Mouse (Mus musculus) small intestine, adult 2 months (tissue): Measurements from ENCODE around the gene Pcgf6. TPM values are rescaled to one million over a fixed set of nuclear protein-coding genes. Genes with fewer than 3 reads are reported as not detected.
A peak's percentile ranks its signal among the peaks of the same experiment; 100 is the strongest.

Experiments used
- H3K27ac ChIP-seq: fragments of 200-500 bp; 2 replicates; pipeline ENCODE4 v1.5.1; 2012; ENCODE audit warnings: low read depth, low read length, control low read depth, inconsistent platforms; ENCODE audit not compliant: insufficient read depth
- H3K27me3 ChIP-seq: fragments of 200-500 bp; 2 replicates; pipeline ENCODE4 v1.6.1; 2012; ENCODE audit warnings: mild to moderate bottlenecking, moderate library complexity, low read length, inconsistent platforms; ENCODE audit not compliant: control insufficient read depth, insufficient read depth
- H3K36me3 ChIP-seq: fragments of 200-500 bp; 2 replicates; pipeline ENCODE4 v1.6.1; 2012; ENCODE audit warnings: mild to moderate bottlenecking, low read length, control low read depth, inconsistent platforms; ENCODE audit not compliant: control insufficient read depth, insufficient read depth
- H3K4me1 ChIP-seq: fragments of 200-500 bp; 2 replicates; pipeline ENCODE4 v1.6.1; 2012; ENCODE audit warnings: low read length, inconsistent platforms, mixed read lengths; ENCODE audit not compliant: control insufficient read depth, insufficient read depth, insufficient read length
- H3K4me3 ChIP-seq: fragments of 200-500 bp; 2 replicates; pipeline ENCODE4 v1.5.1; 2012; ENCODE audit warnings: low read depth, mild to moderate bottlenecking, control low read depth, inconsistent platforms, low read length, moderate library complexity
- CTCF ChIP-seq: fragments of 200-500 bp; IDR thresholded peaks from 2 replicates; pipeline ENCODE4 v1.5.1; 2012; ENCODE audit warnings: low read depth, mild to moderate bottlenecking, control low read depth, inconsistent platforms, low read length, moderate library complexity, mixed read lengths; ENCODE audit not compliant: insufficient replicate concordance, insufficient read length; ENCODE audit errors: extremely low read depth
- POLR2A ChIP-seq: fragments of 200-500 bp; IDR thresholded peaks from 2 replicates; pipeline ENCODE4 v1.6.1; 2012; ENCODE audit warnings: low read depth, mild to moderate bottlenecking, control low read depth, inconsistent platforms, low read length, moderate library complexity
- WGBS: fragments of 180-500 bp; shearing (Covaris S2); methylation state at CpG from one replicate; pipeline ENCODE4 v1.1.7; 2018; 5-methylcytosine and 5-hydroxymethylcytosine counted together
- polyA plus RNA-seq: library from polyadenylated mRNA; depleted of rRNA; stranded (reverse); fragments of >200 nt; gene quantifications from 2 replicates; pipeline ENCODE4 v1.2.3, GENCODE M21; 2012

Pcgf6 gene
- polyA plus RNA-seq, 1 experiment, result 4.4 TPM

GRCm38 (mm10) chr19:47067096-47067882 lies 16.6 kb upstream of the Pcgf6 start, which contains the start of gene Taf5:
Taf5 (plus strand) TSS chr19:47067746.
- H3K4me3 ChIP-seq, result peak within 1 kb of the TSS; percentile 93
- TF ChIP-seq CTCF (no peak), POLR2A (peak; percentile 96)
- H3K27me3 ChIP-seq, result no peaks in the 10 kb centered on the region
- peaks cover 9% of the 10 kb centered on the region for H3K36me3 ChIP-seq
- 8% methylated on average over 49 of the region's 49 CpGs for WGBS
- peak within 1 kb of the TSS; percentile 55 for H3K27ac ChIP-seq
- no peaks in the 10 kb centered on the region for H3K4me1 ChIP-seq

DNA sequence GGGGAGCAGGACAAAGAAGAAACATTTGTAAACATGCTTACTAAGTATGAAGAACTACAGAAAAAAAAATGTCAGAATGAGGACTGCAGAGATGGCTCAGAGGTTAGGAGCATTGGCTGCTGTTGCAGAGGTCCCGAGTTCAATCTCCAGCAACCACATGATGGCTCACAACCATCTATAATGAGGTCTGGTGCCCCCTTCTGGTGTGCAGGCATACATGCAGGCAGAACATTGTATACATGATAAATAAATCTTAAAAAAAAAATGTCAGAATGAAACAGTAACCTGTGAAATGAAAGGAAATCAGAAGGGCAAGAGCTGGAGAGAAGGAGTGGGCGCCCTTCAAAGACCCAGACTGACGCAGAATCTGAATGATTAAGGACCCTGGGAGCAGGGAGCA lies 15.2 kb upstream of the Pcgf6 start:
- no peak overlapping the region for H3K4me3 ChIP-seq
- no peaks in the 10 kb centered on the region for H3K4me1 ChIP-seq
- TF ChIP-seq POLR2A (no peak), CTCF (no peak; the same call in 1 of the 2 replicates)
- H3K27me3 ChIP-seq, result no peaks in the 10 kb centered on the region
- peaks cover 1% of the 10 kb centered on the region; the same call in 1 of the 2 replicates for H3K36me3 ChIP-seq
- WGBS, result 94% methylated on average over 3 of the region's 3 CpGs
- no peak overlapping the region for H3K27ac ChIP-seq

GRCm38 (mm10) chr19:47057684-47058083 lies 7.0 kb upstream of the Pcgf6 start:
- Histone ChIP-seq H3K27me3 (no peaks in the 10 kb centered on the region), H3K4me3 (no peak overlapping the region), H3K4me1 (peaks cover 6% of the 10 kb centered on the region; the same call in 1 of the 2 replicates), H3K36me3 (no peaks in the 10 kb centered on the region), H3K27ac (no peak overlapping the region)
- no peak for TF ChIP-seq POLR2A
- TF ChIP-seq CTCF, result no peak
- WGBS, result 80% methylated on average over 1 of the region's 1 CpGs

DNA sequence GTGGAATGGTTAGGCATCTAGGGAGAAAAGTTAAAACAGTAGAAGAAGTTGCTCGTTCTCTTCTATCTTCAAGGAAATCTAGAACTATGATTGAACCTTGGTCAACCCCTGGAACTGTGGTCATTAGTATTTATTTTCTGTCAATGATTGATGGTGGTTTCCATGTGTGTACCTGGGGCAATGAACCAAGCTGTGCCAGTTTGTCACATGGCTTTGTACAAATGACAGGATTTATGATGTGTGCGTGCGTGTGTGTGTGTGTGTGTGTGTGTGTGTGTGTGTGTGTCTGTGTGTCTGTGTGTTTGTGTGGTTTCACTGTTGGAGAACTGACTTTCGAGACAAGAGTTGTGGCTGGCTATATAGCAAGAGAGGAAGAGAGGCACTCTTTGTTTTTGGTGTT lies 2.8 kb upstream of the Pcgf6 start:
- Histone ChIP-seq H3K4me1 (peaks cover 10% of the 10 kb centered on the region; the same call in 1 of the 2 replicates), H3K4me3 (no peak overlapping the region), H3K27ac (peak overlapping the region; percentile 81), H3K27me3 (no peaks in the 10 kb centered on the region), H3K36me3 (no peaks in the 10 kb centered on the region)
- TF ChIP-seq POLR2A, result no peak
- no peak for TF ChIP-seq CTCF
- WGBS, result 17% methylated on average over 4 of the region's 4 CpGs

DNA sequence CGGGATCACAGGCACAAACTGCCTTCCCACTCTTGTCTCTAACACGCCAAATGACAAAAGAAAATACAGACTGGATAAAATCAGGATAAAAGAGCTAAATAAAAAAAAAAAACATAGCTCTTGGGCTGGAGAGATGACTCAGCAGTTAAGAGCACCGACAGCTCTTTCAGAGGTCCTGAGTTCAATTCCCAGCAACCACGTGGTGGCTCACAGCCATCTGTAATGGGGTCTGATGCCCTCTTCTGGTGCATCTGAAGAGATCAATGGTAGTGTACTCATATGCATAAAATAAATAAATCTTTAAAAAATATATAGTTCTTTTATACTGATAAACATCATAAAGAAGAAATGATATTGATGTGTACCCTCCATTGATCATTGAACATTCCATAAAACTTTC lies 2.2 kb upstream of the Pcgf6 start:
- H3K27me3 ChIP-seq, result no peaks in the 10 kb centered on the region
- peak overlapping the region; percentile 81 for H3K27ac ChIP-seq
- 56% methylated on average over 4 of the region's 4 CpGs for WGBS
- H3K4me1 ChIP-seq, result peaks cover 10% of the 10 kb centered on the region; the same call in 1 of the 2 replicates
- no peak for TF ChIP-seq CTCF
- no peak for TF ChIP-seq POLR2A
- 0 out of 2 replicates have a peak, but pooled peaks cover 2% of the 10 kb centered on the region for H3K36me3 ChIP-seq
- H3K4me3 ChIP-seq, result no peak overlapping the region

DNA sequence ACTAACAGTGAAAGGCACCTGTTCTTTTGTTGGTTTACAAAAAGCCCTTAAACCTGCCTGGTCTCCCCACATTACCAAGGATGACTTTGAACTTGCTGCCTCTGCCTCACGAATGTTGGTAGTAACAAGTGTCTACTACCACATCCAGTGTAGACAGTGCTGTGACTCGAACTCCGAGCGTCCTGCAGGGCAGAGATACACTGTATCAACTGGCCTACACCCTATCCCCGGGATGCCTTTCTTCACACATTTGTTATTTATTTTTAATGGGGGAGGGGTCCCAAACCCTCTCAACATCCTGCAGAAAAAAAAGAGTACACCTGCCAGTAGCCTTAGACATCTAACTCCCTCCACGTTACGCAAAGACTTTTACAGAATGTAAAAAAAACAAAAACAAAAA lies 866 bp downstream of the Pcgf6 start:
- peak overlapping the region; percentile 84 for H3K4me3 ChIP-seq
- TF ChIP-seq CTCF, result no peak
- TF ChIP-seq POLR2A, result no peak
- peaks cover 10% of the 10 kb centered on the region; the same call in 1 of the 2 replicates for H3K4me1 ChIP-seq
- H3K36me3 ChIP-seq, result peaks cover 7% of the 10 kb centered on the region
- H3K27me3 ChIP-seq, result no peaks in the 10 kb centered on the region
- no peak overlapping the region for H3K27ac ChIP-seq
- WGBS, result 3% methylated on average over 7 of the region's 7 CpGs

DNA sequence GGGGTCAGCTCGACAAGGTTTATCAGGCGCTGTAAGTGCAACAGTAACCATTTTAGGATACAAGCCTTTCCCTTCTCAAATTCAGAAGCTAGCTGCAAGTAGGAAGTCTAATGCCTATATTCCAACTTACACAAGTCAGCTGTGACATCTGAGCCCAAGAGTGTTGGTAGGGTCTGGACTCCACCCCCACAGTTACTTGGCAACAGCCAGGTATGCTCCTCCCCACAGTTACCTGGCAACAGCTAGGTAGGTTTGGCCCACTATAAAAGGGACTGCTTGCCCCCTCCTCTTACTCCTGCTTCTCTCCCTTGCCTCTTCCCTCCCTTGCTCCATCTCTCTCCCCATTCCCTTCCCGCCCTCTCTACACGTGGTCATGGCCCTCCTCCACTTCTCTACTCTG lies 1.6 kb downstream of the Pcgf6 start:
- WGBS, result 59% methylated on average over 4 of the region's 4 CpGs
- no peak overlapping the region for H3K4me3 ChIP-seq
- H3K36me3 ChIP-seq, result peaks cover 8% of the 10 kb centered on the region
- TF ChIP-seq POLR2A, result no peak
- TF ChIP-seq CTCF, result no peak
- no peaks in the 10 kb centered on the region for H3K27me3 ChIP-seq
- peaks cover 9% of the 10 kb centered on the region; the same call in 1 of the 2 replicates for H3K4me1 ChIP-seq
- H3K27ac ChIP-seq, result no peak overlapping the region
